Comparison of ENCODE assay signal across 8 mouse cellular contexts in genomic region chr11:112780394-112780920, GRCm38 (mm10). TPM values are rescaled to one million over a fixed set of nuclear protein-coding genes. Genes with fewer than 3 reads are reported as not detected.
A peak's percentile ranks its signal among the peaks of the same experiment; 100 is the strongest.
DNase-seq lines count a peak whose midpoint lies in the region; ATAC-seq and TF ChIP-seq lines count a peak whose summit lies in the region.
"Had no signal": no experiment of that assay in that cellular context is flagged by ENCODE, and none has a peak within 500 bp of the region (broad histone marks: within the 10 kb centered on the region; RNA-seq: fewer than 3 reads in every experiment).

No protein-coding gene starts in this region.

- H3K4me3 ChIP-seq in layer of hippocampus, adult 2 months: peak overlapping the region; percentile 66
- peak overlapping the region; percentile 71; the same call in 1 of the 2 replicates for H3K4me3 ChIP-seq in forebrain, embryonic 12.5 days (replicated peaks)
- peak overlapping the region; percentile 61; the same call in 1 of the 2 replicates for H3K4me3 ChIP-seq in intestine, embryonic 16.5 days (ENCODE audit: low read length)
- H3K4me3 ChIP-seq in neural tube, embryonic 15.5 days (replicated peaks): peak overlapping the region; percentile 68; the same call in 1 of the 2 replicates

- 5% methylated on average over 19 of the region's 19 CpGs for WGBS in forebrain, embryonic 12.5 days
- WGBS in intestine, embryonic 16.5 days: 14% methylated on average over 19 of the region's 19 CpGs
- 7% methylated on average over 19 of the region's 19 CpGs for WGBS in neural tube, embryonic 15.5 days

- no peak for TF ChIP-seq CTCF in layer of hippocampus, adult 2 months (conservative IDR thresholded peaks at IDR 0.05)

- H3K4me2 ChIP-seq in forebrain, embryonic 12.5 days: peak overlapping the region; percentile 88
- H3K4me2 ChIP-seq in intestine, embryonic 16.5 days (ENCODE audit: low read depth, low read length): peak overlapping the region; percentile 62
- peak overlapping the region; percentile 92 for H3K4me2 ChIP-seq in neural tube, embryonic 15.5 days

- no peak overlapping the region for H3K9ac ChIP-seq in forebrain, embryonic 12.5 days
- H3K9ac ChIP-seq in intestine, embryonic 16.5 days (ENCODE audit: low read depth, low read length): no peak overlapping the region
- no peak overlapping the region for H3K9ac ChIP-seq in neural tube, embryonic 15.5 days (replicated peaks)

- peaks cover 17% of the 10 kb centered on the region for H3K27me3 ChIP-seq in forebrain, embryonic 12.5 days
- H3K27me3 ChIP-seq in intestine, embryonic 16.5 days (replicated peaks; ENCODE audit: control insufficient read depth, insufficient read depth, low read length): peaks cover 7% of the 10 kb centered on the region; the same call in 1 of the 2 replicates
- peaks cover 21% of the 10 kb centered on the region; the same call in 1 of the 2 replicates for H3K27me3 ChIP-seq in neural tube, embryonic 15.5 days (replicated peaks)

- ATAC-seq in forebrain, embryonic 12.5 days (ENCODE audit: low FRiP score): no peak
- no peak for ATAC-seq in intestine, embryonic 16.5 days
- ATAC-seq in neural tube, embryonic 15.5 days (ENCODE audit: low FRiP score): no peak

- peaks cover 16% of the 10 kb centered on the region for H3K36me3 ChIP-seq in forebrain, embryonic 12.5 days (replicated peaks)
- H3K36me3 ChIP-seq in intestine, embryonic 16.5 days (ENCODE audit: control insufficient read depth, insufficient read depth, low read length): no peaks in the 10 kb centered on the region
- no peaks in the 10 kb centered on the region for H3K36me3 ChIP-seq in neural tube, embryonic 15.5 days
- H3K36me3 ChIP-seq: G1E had no signal

- H3K4me1 ChIP-seq in forebrain, embryonic 12.5 days: peaks cover 49% of the 10 kb centered on the region
- H3K4me1 ChIP-seq in intestine, embryonic 16.5 days (ENCODE audit: control insufficient read depth, insufficient read depth, low read length): peaks cover 17% of the 10 kb centered on the region
- peaks cover 57% of the 10 kb centered on the region for H3K4me1 ChIP-seq in neural tube, embryonic 15.5 days

- no peaks in the 10 kb centered on the region for H3K9me3 ChIP-seq in forebrain, embryonic 12.5 days
- H3K9me3 ChIP-seq in intestine, embryonic 16.5 days (ENCODE audit: control insufficient read depth, low read length): no peaks in the 10 kb centered on the region
- H3K9me3 ChIP-seq in neural tube, embryonic 15.5 days (replicated peaks): no peaks in the 10 kb centered on the region

- peak overlapping the region; percentile 82 for H3K27ac ChIP-seq in layer of hippocampus, adult 2 months
- no peak overlapping the region for H3K27ac ChIP-seq in forebrain, embryonic 12.5 days
- H3K27ac ChIP-seq in intestine, embryonic 16.5 days (ENCODE audit: low read length): no peak overlapping the region
- H3K27ac ChIP-seq in neural tube, embryonic 15.5 days (replicated peaks): no peak overlapping the region

- DNase-seq in layer of hippocampus, adult 2 months (ENCODE audit: low spot score in 2 of 2): no peak
- no peak for DNase-seq in layer of hippocampus, postnatal 10 days (ENCODE audit: low spot score in 2 of 2)
- no peak for DNase-seq in natural killer cell, adult 2 months (ENCODE audit: low spot score in 2 of 2)
- DNase-seq in layer of hippocampus, postnatal 14 days (ENCODE audit: low spot score in 2 of 2): no peak

RNA-seq across cellular contexts. Expression of gene Sox9, which starts 1.6 kb away (rescaled TPM):
- 10 to 100 TPM; 27.7 to 31.5 TPM for total RNA-seq in layer of hippocampus, adult 2 months (2021)
- total RNA-seq in layer of hippocampus, postnatal 10 days (2021): 10 to 100 TPM; 27.7 to 30.2 TPM
- polyA plus RNA-seq in forebrain, embryonic 12.5 days (2016; fragmentation: Nextera tagmentation; extraction: Ambion mirVana): 152 and 186 TPM in 2 replicates
- polyA plus RNA-seq in intestine, embryonic 16.5 days (2015; fragmentation: Nextera tagmentation; extraction: Ambion mirVana): 25.5 and 26.5 TPM in 2 replicates
- polyA plus RNA-seq in neural tube, embryonic 15.5 days (2015; fragmentation: Nextera tagmentation; extraction: Ambion mirVana): 35.1 and 38.8 TPM in 2 replicates
- total RNA-seq in layer of hippocampus, postnatal 14 days (2021): 10 to 100 TPM; 26.3 to 29.2 TPM
- polyA plus RNA-seq: G1E had no signal
